Mouse (Mus musculus): ENCODE measurements around the gene Nxf1.
A peak's percentile ranks its signal among the peaks of the same experiment; 100 is the strongest.

The Nxf1 gene

DNA sequence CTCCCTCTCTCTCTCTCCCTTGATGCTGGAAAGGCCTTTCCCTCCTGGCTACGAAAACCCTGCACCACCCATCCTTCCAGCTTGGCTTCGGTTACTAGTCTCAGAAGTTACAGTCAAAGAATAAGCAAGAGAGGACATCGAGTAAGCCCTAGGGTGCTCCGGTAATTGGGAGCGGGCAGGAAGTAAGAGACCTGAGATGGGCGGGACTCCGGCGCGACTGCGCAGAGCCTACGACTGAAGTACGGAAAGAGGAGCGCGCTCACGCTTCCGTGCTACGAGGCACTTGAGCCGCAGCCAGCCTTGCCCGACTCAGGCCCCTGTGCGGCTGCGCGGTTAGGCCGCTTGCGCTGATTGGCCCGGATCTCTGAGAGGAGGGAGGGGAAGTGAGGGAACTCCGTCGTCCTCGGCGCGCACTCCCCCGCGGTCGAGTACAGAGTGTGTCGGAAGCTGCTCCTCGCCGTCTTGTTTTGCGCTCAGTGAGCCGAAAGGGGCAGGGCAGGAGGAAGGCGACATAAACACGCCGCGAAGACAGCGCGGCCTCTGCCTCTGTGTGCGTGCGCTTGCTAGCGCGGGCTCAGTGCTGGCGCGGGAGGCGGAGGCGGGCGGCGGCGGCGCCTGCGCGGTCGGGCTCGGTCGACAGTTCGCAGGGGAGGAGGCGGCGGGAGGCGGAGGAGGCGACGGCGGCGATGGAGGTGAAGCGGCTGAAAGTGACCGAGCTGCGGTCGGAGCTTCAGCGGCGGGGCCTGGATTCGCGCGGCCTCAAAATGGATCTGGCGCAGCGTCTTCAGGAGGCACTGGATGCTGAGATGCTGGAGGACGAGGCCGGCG lies 62.9 kb downstream of the Nxf1 start, which contains the start of gene Hnrnpul2:
Hnrnpul2 (plus strand) TSS at position 415 of the 828 bp plus-strand sequence.
- DNase-seq, result peak; percentile 99
